Mouse (Mus musculus) liver, embryonic 16.5 days (tissue): ENCODE data around the gene Ckap2. TPM values are rescaled to one million over a fixed set of nuclear protein-coding genes. Genes with fewer than 3 reads are reported as not detected.

ENCODE experiments used
- ATAC-seq: fragments of 200-750 bp; cut with Nextera tagmentation; 2 replicates; pipeline ENCODE4 v1.8.0; 2017; ENCODE audit warnings: low read depth, mild to moderate bottlenecking, moderate number of reproducible peaks, moderate library complexity
- H3K27ac ChIP-seq: fragments of 300-500 bp; sonication (generic); 2 replicates; pipeline ENCODE4 v1.5.1; 2014; ENCODE audit warnings: mild to moderate bottlenecking, low read length
- H3K27me3 ChIP-seq: fragments of 300-500 bp; sonication (generic); 2 replicates; pipeline ENCODE4 v1.6.1; 2014; ENCODE audit warnings: low read depth, low read length, mixed read lengths; ENCODE audit not compliant: control insufficient read depth, insufficient read depth
- H3K36me3 ChIP-seq: fragments of 300-500 bp; sonication (generic); 2 replicates; pipeline ENCODE4 v1.6.1; 2014; ENCODE audit warnings: mild to moderate bottlenecking; ENCODE audit not compliant: control insufficient read depth, insufficient read depth
- H3K4me1 ChIP-seq: fragments of 300-500 bp; sonication (generic); 2 replicates; pipeline ENCODE4 v1.6.1; 2014; ENCODE audit warnings: low read depth, low read length, mixed read lengths; ENCODE audit not compliant: control insufficient read depth
- H3K4me2 ChIP-seq: fragments of 300-500 bp; sonication (generic); 2 replicates; pipeline ENCODE4 v1.6.1; 2014; ENCODE audit warnings: low read depth, low read length, mixed read lengths
- H3K4me3 ChIP-seq: fragments of 300-500 bp; sonication (generic); 2 replicates; pipeline ENCODE4 v1.5.1; 2014; ENCODE audit warnings: low read depth, mild to moderate bottlenecking, low read length
- H3K9ac ChIP-seq: fragments of 300-500 bp; sonication (generic); 2 replicates; pipeline ENCODE4 v1.6.1; 2014; ENCODE audit warnings: low read depth, low read length
- H3K9me3 ChIP-seq: fragments of 300-500 bp; sonication (generic); replicated peaks from 2 replicates; pipeline ENCODE4 v1.6.1; 2016; ENCODE audit warnings: low read length; ENCODE audit not compliant: control insufficient read depth
- WGBS: fragments of 180-500 bp; shearing (Covaris S2); extraction: QIAGEN DNeasy Blood & Tissue Kit; methylation state at CpG from one replicate; pipeline ENCODE4 v1.1.7; 2014; ENCODE audit not compliant: insufficient replicate concordance; 5-methylcytosine and 5-hydroxymethylcytosine counted together
- polyA plus RNA-seq: library from polyadenylated mRNA; unstranded; fragments of >200 nt; fragmentation: Nextera tagmentation; extraction: Ambion mirVana; gene quantifications from 2 replicates; pipeline ENCODE4 v1.2.1, GENCODE M21; 2015

Ckap2 gene
- polyA plus RNA-seq, 1 experiment from 2014 or later = 19.9 TPM

GRCm38 (mm10) chr8:22197914-22198313 is 12.3 kb upstream of the Ckap2 start:
- ATAC-seq = no peak
- peaks cover 9% of the 10 kb centered on the region for H3K36me3 ChIP-seq
- H3K9me3 ChIP-seq = no peaks in the 10 kb centered on the region; the same call in 1 of the 2 replicates
- no peak overlapping the region for H3K4me2 ChIP-seq
- H3K27ac ChIP-seq = no peak overlapping the region
- whole genome bisulfite sequencing = 78% methylated on average over 6 of the region's 6 CpGs
- peaks cover 7% of the 10 kb centered on the region for H3K4me1 ChIP-seq
- H3K9ac ChIP-seq = no peak overlapping the region
- no peaks in the 10 kb centered on the region for H3K27me3 ChIP-seq
- no peak overlapping the region for H3K4me3 ChIP-seq

- peak overlapping the region; percentile 92 for H3K4me2 ChIP-seq
- no peaks in the 10 kb centered on the region for H3K27me3 ChIP-seq
- peak overlapping the region; percentile 90 for H3K27ac ChIP-seq
- ATAC-seq = no peak; the same call in 1 of the 2 replicates
- H3K9ac ChIP-seq = peak overlapping the region; percentile 94
- H3K4me1 ChIP-seq = peaks cover 7% of the 10 kb centered on the region
- WGBS = 13% methylated on average over 12 of the region's 12 CpGs
- H3K9me3 ChIP-seq = no peaks in the 10 kb centered on the region
- H3K36me3 ChIP-seq = no peaks in the 10 kb centered on the region
- peak overlapping the region; percentile 92 for H3K4me3 ChIP-seq
Observed at GRCm38 (mm10) chr8:22193432-22194010, 7.9 kb upstream of the Ckap2 start.

DNA sequence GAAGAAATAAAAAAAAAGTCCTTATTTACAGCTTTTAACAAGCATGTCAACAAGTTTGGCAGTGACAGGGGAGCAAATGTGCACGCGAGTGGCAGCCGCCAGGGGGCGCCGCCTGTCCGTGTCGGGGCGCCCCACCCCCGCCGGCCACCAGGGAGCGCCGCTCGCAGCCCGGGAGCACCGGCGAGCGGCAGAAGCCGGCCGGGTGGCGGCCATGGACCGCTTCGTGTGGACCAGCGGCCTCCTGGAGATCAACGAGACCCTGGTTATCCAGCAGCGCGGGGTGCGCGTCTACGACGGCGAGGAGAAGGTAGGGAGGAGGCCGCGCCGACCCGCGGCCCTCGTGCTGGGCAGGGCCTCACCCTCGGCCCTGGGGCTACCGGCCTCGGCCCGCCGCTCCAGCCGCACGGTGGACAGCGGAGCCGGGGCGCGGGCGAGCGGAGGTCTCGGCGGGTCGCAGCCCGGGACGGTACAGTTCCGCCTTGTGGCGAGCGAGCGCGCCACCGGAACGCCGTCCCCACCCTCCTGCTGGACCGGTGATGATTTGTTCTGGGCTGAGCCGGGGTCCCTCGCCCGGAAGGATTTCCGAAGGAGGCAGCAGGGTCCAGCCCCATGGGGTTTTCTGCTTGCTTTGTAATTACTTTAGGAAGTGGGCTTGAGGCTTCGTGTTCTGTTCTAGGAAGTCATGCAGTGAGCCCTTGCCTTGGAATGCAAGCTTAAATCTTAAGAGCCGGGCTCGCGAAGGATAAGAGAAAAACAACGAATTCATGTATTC is 7.2 kb upstream of the Ckap2 start, which contains the start of gene Vps36:
TSS of gene Vps36 (plus strand) at position 150 of the 772 bp plus-strand sequence.
- no peaks in the 10 kb centered on the region for H3K36me3 ChIP-seq
- H3K27ac ChIP-seq = peak within 1 kb of the TSS; percentile 90
- peaks cover 7% of the 10 kb centered on the region for H3K4me1 ChIP-seq
- H3K9me3 ChIP-seq = no peaks in the 10 kb centered on the region
- no peaks in the 10 kb centered on the region for H3K27me3 ChIP-seq
- H3K9ac ChIP-seq = peak within 1 kb of the TSS; percentile 94
- peak; percentile 92 for ATAC-seq
- H3K4me2 ChIP-seq = peak within 1 kb of the TSS; percentile 92
- under 1% methylated on average over 73 of the region's 73 CpGs for WGBS
- peak within 1 kb of the TSS; percentile 92 for H3K4me3 ChIP-seq

DNA sequence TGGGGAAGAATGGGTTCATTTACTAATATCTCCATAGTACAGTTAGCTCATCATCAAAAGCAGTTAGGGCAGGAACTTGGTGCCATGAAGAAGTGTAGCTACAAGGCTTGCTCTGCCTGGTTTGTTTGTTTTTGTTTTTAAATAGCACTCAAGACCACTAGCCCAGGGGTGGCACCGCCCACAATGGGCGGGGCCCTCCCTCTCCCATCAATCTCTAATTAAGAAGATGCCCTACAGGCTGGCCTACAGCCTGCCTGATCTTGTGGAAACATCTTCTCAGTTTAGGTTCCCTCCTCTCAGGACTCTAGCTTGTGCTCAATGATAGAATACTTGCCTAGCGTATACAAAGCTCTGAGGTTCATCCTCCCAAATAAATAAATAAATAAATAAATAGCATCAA is 735 bp downstream of the Ckap2 start:
- Histone ChIP-seq H3K4me2 (peak overlapping the region; percentile 98), H3K36me3 (no peaks in the 10 kb centered on the region), H3K4me3 (peak overlapping the region; percentile 95), H3K27me3 (no peaks in the 10 kb centered on the region), H3K9me3 (no peaks in the 10 kb centered on the region), H3K9ac (peak overlapping the region; percentile 92), H3K27ac (peak overlapping the region; percentile 93), H3K4me1 (peaks cover 17% of the 10 kb centered on the region)
- WGBS = 1% methylated on average over 3 of the region's 3 CpGs
- ATAC-seq = peak; percentile 71

- 91% methylated on average over 7 of the region's 7 CpGs for WGBS
- H3K27ac ChIP-seq = no peak overlapping the region
- H3K27me3 ChIP-seq = no peaks in the 10 kb centered on the region
- H3K9me3 ChIP-seq = peaks cover 6% of the 10 kb centered on the region
- no peak for ATAC-seq
- no peak overlapping the region for H3K9ac ChIP-seq
- H3K4me1 ChIP-seq = no peaks in the 10 kb centered on the region
- peaks cover 37% of the 10 kb centered on the region for H3K36me3 ChIP-seq
- no peak overlapping the region for H3K4me2 ChIP-seq
- H3K4me3 ChIP-seq = no peak overlapping the region
Observed at GRCm38 (mm10) chr8:22175966-22176365, 9.7 kb downstream of the Ckap2 start.

- 87% methylated on average over 5 of the region's 5 CpGs for WGBS
- Histone ChIP-seq H3K4me1 (peaks cover 12% of the 10 kb centered on the region), H3K4me3 (no peak overlapping the region), H3K27ac (no peak overlapping the region), H3K9me3 (no peaks in the 10 kb centered on the region), H3K27me3 (no peaks in the 10 kb centered on the region), H3K4me2 (no peak overlapping the region), H3K9ac (no peak overlapping the region), H3K36me3 (peaks cover 22% of the 10 kb centered on the region)
- ATAC-seq = no peak
Observed at GRCm38 (mm10) chr8:22169167-22169566, 16.5 kb downstream of the Ckap2 start.

- Histone ChIP-seq H3K4me1 (peaks cover 12% of the 10 kb centered on the region), H3K4me2 (peak within 1 kb of the TSS; percentile 85), H3K27me3 (no peaks in the 10 kb centered on the region), H3K9ac (peak within 1 kb of the TSS; percentile 73), H3K4me3 (peak within 1 kb of the TSS; percentile 83), H3K27ac (peak within 1 kb of the TSS; percentile 74), H3K36me3 (peaks cover 17% of the 10 kb centered on the region), H3K9me3 (no peaks in the 10 kb centered on the region)
- WGBS = under 1% methylated on average over 38 of the region's 43 CpGs
- peak; percentile 97 for ATAC-seq
Observed at GRCm38 (mm10) chr8:22166080-22166603, 19.5 kb downstream of the Ckap2 start, which contains the start of gene Nek3. Nek3 (minus strand) TSS chr8:22166435.

DNA sequence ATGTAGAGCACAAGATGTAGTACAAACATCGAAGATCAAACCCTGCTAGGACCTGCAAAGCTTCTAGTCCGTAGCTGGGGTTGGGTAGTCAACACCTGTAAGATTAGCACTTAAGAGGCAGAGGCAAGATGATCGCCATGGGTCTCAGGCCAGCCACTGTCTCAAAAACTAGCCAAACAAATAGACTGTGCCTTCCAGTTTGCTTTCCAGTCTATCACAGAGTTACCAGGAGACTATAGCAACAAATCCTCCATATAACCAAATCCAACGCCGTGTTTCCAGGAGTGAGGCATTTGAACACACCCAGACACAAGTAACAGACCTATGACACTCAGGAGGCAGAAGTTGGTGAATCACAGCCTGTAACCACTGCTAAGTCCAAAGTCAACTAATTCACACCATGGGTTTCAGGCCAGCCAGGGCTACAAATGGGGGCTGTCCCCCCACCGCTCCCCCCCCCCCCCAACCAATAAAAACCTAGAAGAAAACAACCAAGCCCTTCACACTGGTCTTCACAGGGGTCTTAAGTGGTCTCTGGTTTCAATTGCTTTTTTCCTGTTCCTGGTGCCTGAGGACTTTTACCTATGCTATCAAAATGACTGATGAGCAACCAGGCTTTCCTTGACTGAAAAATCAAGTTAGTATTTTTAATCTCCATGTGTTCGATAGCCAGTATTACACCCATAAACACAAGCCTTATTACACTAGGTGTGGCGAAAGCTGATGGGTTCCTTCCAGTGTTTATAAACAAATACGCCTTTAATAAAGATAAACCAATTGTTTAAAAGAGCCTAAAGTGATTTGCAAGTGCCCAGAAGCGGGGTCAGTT is 20.2 kb downstream of the Ckap2 start:
- peaks cover 17% of the 10 kb centered on the region for H3K36me3 ChIP-seq
- WGBS = 44% methylated on average over 10 of the region's 10 CpGs
- peak overlapping the region; percentile 85 for H3K4me2 ChIP-seq

More for the DNA sequence above, 20.2 kb downstream of the Ckap2 start:
- Histone ChIP-seq H3K4me3 (peak overlapping the region; percentile 83), H3K4me1 (peaks cover 12% of the 10 kb centered on the region), H3K27ac (peak overlapping the region; percentile 74; the same call in 1 of the 2 replicates), H3K9ac (peak overlapping the region; percentile 73), H3K9me3 (no peaks in the 10 kb centered on the region), H3K27me3 (no peaks in the 10 kb centered on the region)
- ATAC-seq = peak; percentile 27
